Mouse (Mus musculus) heart, postnatal 0 days (tissue): ENCODE data around the gene Rab35.

ENCODE experiments used
- CTCF ChIP-seq: IDR thresholded peaks from 2 replicates; pipeline ENCODE4 v1.5.1; 2016; ENCODE audit warnings: antibody characterized with exemption, control low read depth, low read depth
- EP300 ChIP-seq: IDR thresholded peaks from 2 replicates; pipeline ENCODE4 v1.6.1; 2016; ENCODE audit warnings: antibody characterized with exemption, low read depth

DNA sequence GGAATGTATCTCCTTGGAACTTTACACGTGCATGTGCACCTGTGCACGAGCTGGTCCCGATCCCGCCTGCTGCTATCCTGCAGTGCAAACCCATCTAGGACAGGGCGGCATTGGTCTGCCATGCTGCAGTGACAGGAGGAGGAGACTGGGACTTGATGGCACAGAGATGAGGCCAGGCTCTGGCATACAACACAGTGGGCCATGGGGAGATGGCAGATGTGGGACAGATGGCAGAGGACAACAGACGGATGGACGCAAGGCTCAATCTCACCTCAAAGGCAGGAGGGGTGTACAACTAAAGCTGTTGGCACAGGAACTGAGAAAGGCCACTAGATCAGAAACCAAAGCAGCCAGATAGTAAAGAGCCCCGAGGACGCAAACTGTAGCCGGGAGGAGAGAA, 19.2 kb downstream of the Rab35 start:
- no peak for TF ChIP-seq CTCF
- no peak for TF ChIP-seq EP300
